Mouse (Mus musculus) testis, adult 2 months (tissue): Measurements from ENCODE around the gene Coa5. TPM values are rescaled to one million over a fixed set of nuclear protein-coding genes. Genes with fewer than 3 reads are reported as not detected.

Experiments used
- H3K27ac ChIP-seq: fragments of 200-500 bp; 2 replicates; pipeline ENCODE4 v1.5.1; 2012; ENCODE audit warnings: low read depth, low read length; ENCODE audit not compliant: control insufficient read depth, insufficient read depth
- H3K27me3 ChIP-seq: fragments of 200-500 bp; 2 replicates; pipeline ENCODE4 v1.6.1; 2012; ENCODE audit warnings: mild to moderate bottlenecking, low read length, moderate library complexity; ENCODE audit not compliant: control insufficient read depth, insufficient read depth
- H3K36me3 ChIP-seq: fragments of 200-500 bp; 2 replicates; pipeline ENCODE4 v1.6.1; 2012; ENCODE audit warnings: mild to moderate bottlenecking, low read length; ENCODE audit not compliant: control insufficient read depth, insufficient read depth
- H3K4me1 ChIP-seq: fragments of 200-500 bp; 2 replicates; pipeline ENCODE4 v1.6.1; 2012; ENCODE audit warnings: low read length; ENCODE audit not compliant: control insufficient read depth, insufficient read depth
- H3K4me3 ChIP-seq: fragments of 200-500 bp; 2 replicates; pipeline ENCODE4 v1.5.1; 2012; ENCODE audit warnings: low read depth, mild to moderate bottlenecking, low read length, moderate library complexity, mixed read lengths; ENCODE audit not compliant: control insufficient read depth
- CTCF ChIP-seq: fragments of 200-500 bp; IDR thresholded peaks from 2 replicates; pipeline ENCODE4 v1.5.1; 2012; ENCODE audit warnings: low read depth, mild to moderate bottlenecking, inconsistent platforms, low read length, moderate library complexity; ENCODE audit not compliant: control insufficient read depth, insufficient read depth, insufficient replicate concordance
- POLR2A ChIP-seq: fragments of 200-500 bp; IDR thresholded peaks from 2 replicates; pipeline ENCODE4 v1.6.1; 2012; ENCODE audit warnings: low read depth, mild to moderate bottlenecking, inconsistent platforms, low read length, moderate library complexity; ENCODE audit not compliant: control insufficient read depth
- polyA plus RNA-seq: library from polyadenylated mRNA; depleted of rRNA; stranded (reverse); fragments of >200 nt; gene quantifications from 2 replicates; pipeline ENCODE4 v1.2.3, GENCODE M21; 2012; rRNA removed

Coa5 gene
- polyA plus RNA-seq, 1 experiment = 41.0 TPM

- H3K4me1 ChIP-seq = no peaks in the 10 kb centered on the region
- TF ChIP-seq POLR2A = no peak
- H3K36me3 ChIP-seq = no peaks in the 10 kb centered on the region
- H3K4me3 ChIP-seq = no peak overlapping the region
- no peak overlapping the region for H3K27ac ChIP-seq
- no peaks in the 10 kb centered on the region for H3K27me3 ChIP-seq
Observed at GRCm38 (mm10) chr1:37380913-37381312, 49.0 kb downstream of the Coa5 start.

GRCm38 (mm10) chr1:37379536-37379935 lies 50.4 kb downstream of the Coa5 start:
- H3K27me3 ChIP-seq = no peaks in the 10 kb centered on the region
- no peak overlapping the region for H3K27ac ChIP-seq
- TF ChIP-seq POLR2A = no peak
- TF ChIP-seq CTCF = no peak

GRCm38 (mm10) chr1:37378095-37378494 lies 51.8 kb downstream of the Coa5 start:
- no peak overlapping the region for H3K27ac ChIP-seq
- H3K36me3 ChIP-seq = no peaks in the 10 kb centered on the region
- no peak overlapping the region for H3K4me3 ChIP-seq
- no peaks in the 10 kb centered on the region for H3K4me1 ChIP-seq
- TF ChIP-seq POLR2A = no peak
- TF ChIP-seq CTCF = no peak
- no peaks in the 10 kb centered on the region for H3K27me3 ChIP-seq

More at GRCm38 (mm10) chr1:37379536-37379935, 50.4 kb downstream of the Coa5 start:
- Histone ChIP-seq H3K4me1 (no peaks in the 10 kb centered on the region), H3K4me3 (no peak overlapping the region), H3K36me3 (no peaks in the 10 kb centered on the region)

GRCm38 (mm10) chr1:37376751-37377150 lies 53.2 kb downstream of the Coa5 start:
- Histone ChIP-seq H3K27me3 (no peaks in the 10 kb centered on the region), H3K4me1 (no peaks in the 10 kb centered on the region), H3K4me3 (no peak overlapping the region), H3K27ac (no peak overlapping the region), H3K36me3 (no peaks in the 10 kb centered on the region)
- TF ChIP-seq POLR2A (no peak), CTCF (no peak)

GRCm38 (mm10) chr1:37376177-37376576 lies 53.7 kb downstream of the Coa5 start:
- Histone ChIP-seq H3K4me1 (no peaks in the 10 kb centered on the region), H3K4me3 (no peak overlapping the region), H3K27ac (no peak overlapping the region), H3K27me3 (no peaks in the 10 kb centered on the region), H3K36me3 (no peaks in the 10 kb centered on the region)
- TF ChIP-seq CTCF = no peak

GRCm38 (mm10) chr1:37368768-37369385 lies 61.0 kb downstream of the Coa5 start:
- no peak overlapping the region for H3K4me3 ChIP-seq
- TF ChIP-seq POLR2A (no peak), CTCF (peak; percentile 0; the same call in 1 of the 2 replicates)
- H3K27me3 ChIP-seq = no peaks in the 10 kb centered on the region
- H3K36me3 ChIP-seq = no peaks in the 10 kb centered on the region
- no peaks in the 10 kb centered on the region for H3K4me1 ChIP-seq
- no peak overlapping the region for H3K27ac ChIP-seq

GRCm38 (mm10) chr1:37368125-37368524 lies 61.8 kb downstream of the Coa5 start:
- no peak for TF ChIP-seq POLR2A
- TF ChIP-seq CTCF = no peak
- Histone ChIP-seq H3K4me3 (no peak overlapping the region), H3K4me1 (no peaks in the 10 kb centered on the region), H3K27ac (no peak overlapping the region), H3K36me3 (no peaks in the 10 kb centered on the region), H3K27me3 (no peaks in the 10 kb centered on the region)

Other genes with a start within 250 kb of the Coa5 start
- gene Cnga3, start 215.7 kb downstream of the Coa5 start, polyA plus RNA-seq = 0.62 and 1.6 TPM in 2 replicates
- gene Inpp4a, start 130.2 kb downstream of the Coa5 start, polyA plus RNA-seq = 68.1 and 74.6 TPM in 2 replicates
- 46.9 and 67.5 TPM in 2 replicates for gene Unc50, start within 50 bp of the Coa5 start, polyA plus RNA-seq
- gene Mgat4a, start 110.9 kb upstream of the Coa5 start, polyA plus RNA-seq = 2.9 and 3.2 TPM in 2 replicates